ENCODE assay signal across 14 mouse cellular contexts in genomic region chr11:45538011-45538410, GRCm38 (mm10).
DNase-seq lines count a peak whose midpoint lies in the region; ATAC-seq and TF ChIP-seq lines count a peak whose summit lies in the region.
"Had no signal": no experiment of that assay in that cellular context is flagged by ENCODE, and none has a peak within 500 bp of the region (broad histone marks: within the 10 kb centered on the region; RNA-seq: fewer than 3 reads in every experiment).

No protein-coding gene starts in this region.

- H3K27ac ChIP-seq in lung, embryonic 14.5 days (ENCODE audit: low read depth) = no peak overlapping the region
- peak overlapping the region; percentile 69 for H3K27ac ChIP-seq in limb, embryonic 10.5 days

- no peaks in the 10 kb centered on the region; the same call in 1 of the 2 replicates for H3K4me1 ChIP-seq in lung, embryonic 14.5 days (ENCODE audit: insufficient read depth)
- H3K4me1 ChIP-seq in limb, embryonic 10.5 days = peaks cover 25% of the 10 kb centered on the region

- no peak overlapping the region for H3K4me3 ChIP-seq in lung, embryonic 14.5 days (ENCODE audit: low read depth, low read length)
- no peak overlapping the region for H3K4me3 ChIP-seq in limb, embryonic 10.5 days
- H3K4me3 ChIP-seq: myocyte; stomach, embryonic 15.5 days had no signal

- ATAC-seq in lung, embryonic 14.5 days (ENCODE audit: insufficient read depth) = peak; percentile 76; the same call in 1 of the 2 replicates
- peak; percentile 85 for ATAC-seq in cerebellum, adult (ENCODE audit: insufficient number of reproducible peaks, low FRiP score, low TSS enrichment)
- ATAC-seq: activated CD4-positive, CD25-positive, alpha-beta regulatory T cell, adult 4 months had no signal

- H3K4me2 ChIP-seq in lung, embryonic 14.5 days = no peak overlapping the region
- H3K4me2 ChIP-seq: stomach, embryonic 15.5 days had no signal

- no peaks in the 10 kb centered on the region for H3K9me3 ChIP-seq in lung, embryonic 14.5 days (ENCODE audit: low read depth, low read length)
- no peaks in the 10 kb centered on the region for H3K9me3 ChIP-seq in limb, embryonic 10.5 days (replicated peaks)
- H3K9me3 ChIP-seq: stomach, embryonic 15.5 days had no signal

- no peak overlapping the region for H3K9ac ChIP-seq in lung, embryonic 14.5 days
- H3K9ac ChIP-seq: stomach, embryonic 15.5 days had no signal

- H3K27me3 ChIP-seq in lung, embryonic 14.5 days (ENCODE audit: insufficient read depth, low read length) = no peaks in the 10 kb centered on the region
- peaks cover 27% of the 10 kb centered on the region for H3K27me3 ChIP-seq in limb, embryonic 10.5 days (ENCODE audit: low read depth, poor library complexity, severe bottlenecking)
- H3K27me3 ChIP-seq: stomach, embryonic 15.5 days had no signal

- DNase-seq in lung, embryonic 14.5 days = peak; percentile 68
- DNase-seq in lung, postnatal 36 days = no peak
- DNase-seq in cerebellum, adult 9-11 months = peak; percentile 92
- no peak for DNase-seq in limb, embryonic 10.5 days (ENCODE audit: low spot score)
- DNase-seq in gastrocnemius, postnatal 36 days = no peak
- no peak for DNase-seq in adrenal gland, postnatal 4 days (ENCODE audit: low spot score in 2 of 2)
- DNase-seq: gastrocnemius, postnatal 10 days; heart, postnatal 14 days; kidney, postnatal 14 days; lung, postnatal 10 days had no signal

- WGBS in lung, embryonic 14.5 days = 61% methylated on average over 7 of the region's 7 CpGs
- WGBS in limb, embryonic 10.5 days = 77% methylated on average over 7 of the region's 7 CpGs

- TF ChIP-seq CTCF in lung, embryonic 14.5 days (IDR thresholded peaks at IDR 0.05; ENCODE audit: low read depth) = no peak

- intact Hi-C loops in gastrocnemius, postnatal 36 days (cut with DNase I) = loop anchor here (5.0 kb wide), 1 partner anchor 926 kb away; no protein-coding TSS in a partner anchor

- no peaks in the 10 kb centered on the region for H3K36me3 ChIP-seq in lung, embryonic 14.5 days (ENCODE audit: insufficient read depth)
- no peaks in the 10 kb centered on the region for H3K36me3 ChIP-seq in limb, embryonic 10.5 days
- H3K36me3 ChIP-seq: stomach, embryonic 15.5 days had no signal

Comparison
In these comparisons a context has a peak if more than half of its experiments do, and no peak if none do; other contexts are left out.
1. DNase-seq: peak in lung, embryonic 14.5 days (single experiment) and cerebellum, adult 9-11 months (single experiment); none in lung, postnatal 36 days (single experiment), limb, embryonic 10.5 days (single experiment), gastrocnemius, postnatal 36 days (0 of 2) and adrenal gland, postnatal 4 days (0 of 2).